Mouse (Mus musculus): ENCODE measurements at regions not wholly inside any gene's neighbourhood (a gene's known extent, or its start where the extent isn't known, plus 50 kb on each side); places are given as distances from the start of the nearest gene placed in this dataset.

- H3K4me2 ChIP-seq (ENCODE audit: low read length): no peak overlapping the region
- H3K27ac ChIP-seq (ENCODE audit: low read length): no peak overlapping the region
- H3K36me3 ChIP-seq (ENCODE audit: control insufficient read depth, insufficient read depth, low read length): no peaks in the 10 kb centered on the region
- no peaks in the 10 kb centered on the region for H3K27me3 ChIP-seq (ENCODE audit: control insufficient read depth, insufficient read depth, low read depth, low read length)
- H3K4me1 ChIP-seq (ENCODE audit: control insufficient read depth, insufficient read depth, low read length): no peaks in the 10 kb centered on the region
- no peak for ATAC-seq
- no peaks in the 10 kb centered on the region for H3K9me3 ChIP-seq (replicated peaks; ENCODE audit: control insufficient read depth, low read length, poor library complexity, severe bottlenecking)
- no peak overlapping the region for H3K9ac ChIP-seq (ENCODE audit: low read depth, low read length)
- no peak overlapping the region for H3K4me3 ChIP-seq (ENCODE audit: low read depth, low read length)
- WGBS: 100% methylated on average over 1 of the region's 1 CpGs
These were observed 711.9 kb downstream of the Pdcd6ip start for GRCm38 (mm10) chr9:112996204-112996603.

GRCm38 (mm10) chr9:112994774-112995173 lies 713.3 kb downstream of the Pdcd6ip start:
- no peak for ATAC-seq
- Histone ChIP-seq H3K27ac (ENCODE audit: low read length) (no peak overlapping the region), H3K4me3 (ENCODE audit: low read depth, low read length) (no peak overlapping the region), H3K4me2 (ENCODE audit: low read length) (no peak overlapping the region), H3K27me3 (ENCODE audit: control insufficient read depth, insufficient read depth, low read depth, low read length) (no peaks in the 10 kb centered on the region), H3K36me3 (ENCODE audit: control insufficient read depth, insufficient read depth, low read length) (no peaks in the 10 kb centered on the region), H3K9ac (ENCODE audit: low read depth, low read length) (no peak overlapping the region), H3K9me3 (replicated peaks; ENCODE audit: control insufficient read depth, low read length, poor library complexity, severe bottlenecking) (no peaks in the 10 kb centered on the region), H3K4me1 (ENCODE audit: control insufficient read depth, insufficient read depth, low read length) (no peaks in the 10 kb centered on the region)
- WGBS: 76% methylated on average over 4 of the region's 4 CpGs

- no peak overlapping the region for H3K27ac ChIP-seq (ENCODE audit: low read length)
- WGBS: 86% methylated on average over 2 of the region's 2 CpGs
- H3K4me1 ChIP-seq (ENCODE audit: control insufficient read depth, insufficient read depth, low read length): no peaks in the 10 kb centered on the region
- no peak overlapping the region for H3K4me3 ChIP-seq (ENCODE audit: low read depth, low read length)
- H3K9ac ChIP-seq (ENCODE audit: low read depth, low read length): no peak overlapping the region
- no peaks in the 10 kb centered on the region for H3K27me3 ChIP-seq (ENCODE audit: control insufficient read depth, insufficient read depth, low read depth, low read length)
- H3K9me3 ChIP-seq (replicated peaks; ENCODE audit: control insufficient read depth, low read length, poor library complexity, severe bottlenecking): no peaks in the 10 kb centered on the region
- H3K36me3 ChIP-seq (ENCODE audit: control insufficient read depth, insufficient read depth, low read length): no peaks in the 10 kb centered on the region
- no peak for ATAC-seq
- no peak overlapping the region for H3K4me2 ChIP-seq (ENCODE audit: low read length)
These were observed 714.4 kb downstream of the Pdcd6ip start for GRCm38 (mm10) chr9:112993627-112994026.

- no peak for ATAC-seq
- Histone ChIP-seq H3K4me2 (ENCODE audit: low read length) (no peak overlapping the region), H3K9ac (ENCODE audit: low read depth, low read length) (no peak overlapping the region), H3K27me3 (ENCODE audit: control insufficient read depth, insufficient read depth, low read depth, low read length) (no peaks in the 10 kb centered on the region), H3K4me1 (ENCODE audit: control insufficient read depth, insufficient read depth, low read length) (no peaks in the 10 kb centered on the region), H3K4me3 (ENCODE audit: low read depth, low read length) (no peak overlapping the region), H3K36me3 (ENCODE audit: control insufficient read depth, insufficient read depth, low read length) (no peaks in the 10 kb centered on the region), H3K27ac (ENCODE audit: low read length) (no peak overlapping the region), H3K9me3 (replicated peaks; ENCODE audit: control insufficient read depth, low read length, poor library complexity, severe bottlenecking) (no peaks in the 10 kb centered on the region)
- 52% methylated on average over 3 of the region's 3 CpGs for WGBS
These were observed 715.1 kb downstream of the Pdcd6ip start for GRCm38 (mm10) chr9:112992937-112993336.

GRCm38 (mm10) chr9:112983353-112983752 lies 724.7 kb downstream of the Pdcd6ip start:
- H3K36me3 ChIP-seq (ENCODE audit: control insufficient read depth, insufficient read depth, low read length): no peaks in the 10 kb centered on the region
- H3K9ac ChIP-seq (ENCODE audit: low read depth, low read length): no peak overlapping the region
- no peaks in the 10 kb centered on the region for H3K4me1 ChIP-seq (ENCODE audit: control insufficient read depth, insufficient read depth, low read length)
- no peak overlapping the region for H3K4me2 ChIP-seq (ENCODE audit: low read length)
- no peaks in the 10 kb centered on the region for H3K9me3 ChIP-seq (replicated peaks; ENCODE audit: control insufficient read depth, low read length, poor library complexity, severe bottlenecking)
- 95% methylated on average over 6 of the region's 6 CpGs for WGBS
- ATAC-seq: no peak
- H3K27me3 ChIP-seq (ENCODE audit: control insufficient read depth, insufficient read depth, low read depth, low read length): no peaks in the 10 kb centered on the region
- no peak overlapping the region for H3K4me3 ChIP-seq (ENCODE audit: low read depth, low read length)
- no peak overlapping the region for H3K27ac ChIP-seq (ENCODE audit: low read length)

- H3K4me1 ChIP-seq (ENCODE audit: control insufficient read depth, insufficient read depth, low read length): no peaks in the 10 kb centered on the region
- H3K4me2 ChIP-seq (ENCODE audit: low read length): no peak overlapping the region
- H3K9me3 ChIP-seq (replicated peaks; ENCODE audit: control insufficient read depth, low read length, poor library complexity, severe bottlenecking): no peaks in the 10 kb centered on the region
- no peak overlapping the region for H3K4me3 ChIP-seq (ENCODE audit: low read depth, low read length)
- H3K27me3 ChIP-seq (ENCODE audit: control insufficient read depth, insufficient read depth, low read depth, low read length): no peaks in the 10 kb centered on the region
- 86% methylated on average over 1 of the region's 1 CpGs for WGBS
- ATAC-seq: no peak
- no peak overlapping the region for H3K27ac ChIP-seq (ENCODE audit: low read length)
- H3K36me3 ChIP-seq (ENCODE audit: control insufficient read depth, insufficient read depth, low read length): no peaks in the 10 kb centered on the region
- no peak overlapping the region for H3K9ac ChIP-seq (ENCODE audit: low read depth, low read length)
These were observed 715.8 kb upstream of the Arpp21 start for GRCm38 (mm10) chr9:112951567-112951966.

- H3K27ac ChIP-seq (ENCODE audit: low read length): no peak overlapping the region
- H3K36me3 ChIP-seq (ENCODE audit: control insufficient read depth, insufficient read depth, low read length): no peaks in the 10 kb centered on the region
- no peaks in the 10 kb centered on the region for H3K27me3 ChIP-seq (ENCODE audit: control insufficient read depth, insufficient read depth, low read depth, low read length)
- no peaks in the 10 kb centered on the region for H3K9me3 ChIP-seq (replicated peaks; ENCODE audit: control insufficient read depth, low read length, poor library complexity, severe bottlenecking)
- H3K4me3 ChIP-seq (ENCODE audit: low read depth, low read length): no peak overlapping the region
- H3K4me2 ChIP-seq (ENCODE audit: low read length): no peak overlapping the region
- 86% methylated on average over 2 of the region's 2 CpGs for WGBS
- no peaks in the 10 kb centered on the region for H3K4me1 ChIP-seq (ENCODE audit: control insufficient read depth, insufficient read depth, low read length)
- H3K9ac ChIP-seq (ENCODE audit: low read depth, low read length): no peak overlapping the region
- ATAC-seq: no peak
These were observed 714.3 kb upstream of the Arpp21 start for GRCm38 (mm10) chr9:112950056-112950455.

- Histone ChIP-seq H3K4me2 (ENCODE audit: low read length) (no peak overlapping the region), H3K36me3 (ENCODE audit: control insufficient read depth, insufficient read depth, low read length) (no peaks in the 10 kb centered on the region), H3K4me3 (ENCODE audit: low read depth, low read length) (no peak overlapping the region), H3K9ac (ENCODE audit: low read depth, low read length) (no peak overlapping the region), H3K27me3 (ENCODE audit: control insufficient read depth, insufficient read depth, low read depth, low read length) (no peaks in the 10 kb centered on the region), H3K4me1 (ENCODE audit: control insufficient read depth, insufficient read depth, low read length) (no peaks in the 10 kb centered on the region), H3K27ac (ENCODE audit: low read length) (no peak overlapping the region), H3K9me3 (replicated peaks; ENCODE audit: control insufficient read depth, low read length, poor library complexity, severe bottlenecking) (no peaks in the 10 kb centered on the region)
- ATAC-seq: no peak
These were observed 703.0 kb upstream of the Arpp21 start for GRCm38 (mm10) chr9:112938781-112939180.

GRCm38 (mm10) chr9:112909311-112910101 lies 673.8 kb upstream of the Arpp21 start:
- H3K27ac ChIP-seq (ENCODE audit: low read length): no peak overlapping the region
- WGBS: 80% methylated on average over 6 of the region's 6 CpGs
- no peaks in the 10 kb centered on the region for H3K27me3 ChIP-seq (ENCODE audit: control insufficient read depth, insufficient read depth, low read depth, low read length)
- no peaks in the 10 kb centered on the region for H3K9me3 ChIP-seq (replicated peaks; ENCODE audit: control insufficient read depth, low read length, poor library complexity, severe bottlenecking)
- no peaks in the 10 kb centered on the region for H3K4me1 ChIP-seq (ENCODE audit: control insufficient read depth, insufficient read depth, low read length)
- no peak overlapping the region for H3K4me2 ChIP-seq (ENCODE audit: low read length)
- H3K36me3 ChIP-seq (ENCODE audit: control insufficient read depth, insufficient read depth, low read length): no peaks in the 10 kb centered on the region
- H3K4me3 ChIP-seq (ENCODE audit: low read depth, low read length): no peak overlapping the region
- no peak for ATAC-seq
- H3K9ac ChIP-seq (ENCODE audit: low read depth, low read length): no peak overlapping the region

All from midbrain, embryonic 16.5 days (tissue).